Mouse (Mus musculus) hindbrain, embryonic 14.5 days (tissue): ENCODE measurements around the gene Zc3h18. TPM values are rescaled to one million over a fixed set of nuclear protein-coding genes. Genes with fewer than 3 reads are reported as not detected.
A peak's percentile ranks its signal among the peaks of the same experiment; 100 is the strongest.

ENCODE experiments used
- ATAC-seq: fragments of 200-750 bp; cut with Nextera tagmentation; 2 replicates; pipeline ENCODE4 v1.8.0; 2017; ENCODE audit warnings: moderate number of reproducible peaks, mild to moderate bottlenecking, moderate TSS enrichment, moderate library complexity; ENCODE audit not compliant: low FRiP score
- DNase-seq: peaks from one replicate; pipeline ENCODE4 v3.0.0-alpha.2; 2015; ENCODE audit warnings: low spot score
- H3K27ac ChIP-seq: fragments of 300-500 bp; sonication (generic); 2 replicates; pipeline ENCODE4 v1.5.1; 2014; ENCODE audit warnings: mild to moderate bottlenecking, moderate library complexity
- H3K27me3 ChIP-seq: fragments of 300-500 bp; sonication (generic); 2 replicates; pipeline ENCODE4 v1.6.1; 2014; ENCODE audit warnings: mild to moderate bottlenecking, low read length, mixed read lengths; ENCODE audit not compliant: control insufficient read depth, insufficient read depth
- H3K36me3 ChIP-seq: fragments of 300-500 bp; sonication (generic); replicated peaks from 2 replicates; pipeline ENCODE4 v1.6.1; 2014; ENCODE audit not compliant: control insufficient read depth, insufficient read depth
- H3K4me1 ChIP-seq: fragments of 300-500 bp; sonication (generic); replicated peaks from 2 replicates; pipeline ENCODE4 v1.6.1; 2014; ENCODE audit warnings: antibody characterized with exemption, low read length, mixed read lengths; ENCODE audit not compliant: control insufficient read depth, insufficient read depth
- H3K4me2 ChIP-seq: fragments of 300-500 bp; sonication (generic); replicated peaks from 2 replicates; pipeline ENCODE4 v1.6.1; 2014; ENCODE audit warnings: mild to moderate bottlenecking, moderate library complexity
- H3K4me3 ChIP-seq: fragments of 300-500 bp; sonication (generic); replicated peaks from 2 replicates; pipeline ENCODE4 v1.5.1; 2014; ENCODE audit warnings: mild to moderate bottlenecking, low read length
- H3K9ac ChIP-seq: fragments of 300-500 bp; sonication (generic); 2 replicates; pipeline ENCODE4 v1.6.1; 2014
- H3K9me3 ChIP-seq: fragments of 300-500 bp; sonication (generic); 2 replicates; pipeline ENCODE4 v1.6.1; 2016; ENCODE audit warnings: low read length; ENCODE audit not compliant: control insufficient read depth
- WGBS: fragments of 180-500 bp; shearing (Covaris S2); extraction: QIAGEN DNeasy Blood & Tissue Kit; methylation state at CpG from one replicate; pipeline ENCODE4 v1.1.7; 2014; 5-methylcytosine and 5-hydroxymethylcytosine counted together
- polyA plus RNA-seq: library from polyadenylated mRNA; unstranded; fragments of >200 nt; fragmentation: Nextera tagmentation; extraction: Ambion mirVana; gene quantifications from 2 replicates; pipeline ENCODE4 v1.2.1, GENCODE M21; 2014

Zc3h18 gene
- 22.9 and 23.4 TPM in 2 replicates for polyA plus RNA-seq

- H3K36me3 ChIP-seq: peaks cover 19% of the 10 kb centered on the region
- no peaks in the 10 kb centered on the region for H3K9me3 ChIP-seq
- peak within 1 kb of the TSS; percentile 74 for H3K9ac ChIP-seq
- H3K27me3 ChIP-seq: no peaks in the 10 kb centered on the region
- ATAC-seq (peak; percentile 94), DNase-seq (peak; percentile 100)
- peak within 1 kb of the TSS; percentile 91 for H3K27ac ChIP-seq
- H3K4me2 ChIP-seq: peak within 1 kb of the TSS; percentile 88
- peaks cover 19% of the 10 kb centered on the region for H3K4me1 ChIP-seq
- H3K4me3 ChIP-seq: peak within 1 kb of the TSS; percentile 78
- WGBS: under 1% methylated on average over 90 of the region's 107 CpGs
Measured at GRCm38 (mm10) chr8:122376365-122377231, at the start of gene Zc3h18. Gene Zc3h18, plus strand, starts transcription at chr8:122376609.

GRCm38 (mm10) chr8:122329072-122329471 is 47.3 kb upstream of the Zc3h18 start:
- ATAC-seq: no peak
- Histone ChIP-seq H3K9me3 (no peaks in the 10 kb centered on the region), H3K27ac (0 out of 2 replicates have a peak overlapping the region, but pooled peaks have one; percentile 23), H3K36me3 (no peaks in the 10 kb centered on the region), H3K4me1 (peaks cover 19% of the 10 kb centered on the region), H3K9ac (no peak overlapping the region), H3K4me2 (no peak overlapping the region), H3K4me3 (no peak overlapping the region), H3K27me3 (peaks cover 5% of the 10 kb centered on the region)
- WGBS: 74% methylated on average over 8 of the region's 8 CpGs
- DNase-seq: no peak

- H3K36me3 ChIP-seq: no peaks in the 10 kb centered on the region
- no peak overlapping the region for H3K4me3 ChIP-seq
- DNase-seq (no peak), ATAC-seq (no peak)
- H3K4me2 ChIP-seq: no peak overlapping the region
- H3K9ac ChIP-seq: no peak overlapping the region
- H3K27me3 ChIP-seq: peaks cover 11% of the 10 kb centered on the region
- 54% methylated on average over 22 of the region's 22 CpGs for WGBS
- peaks cover 15% of the 10 kb centered on the region for H3K4me1 ChIP-seq
- no peaks in the 10 kb centered on the region for H3K9me3 ChIP-seq
- 0 out of 2 replicates have a peak overlapping the region, but pooled peaks have one; percentile 23 for H3K27ac ChIP-seq
Measured at GRCm38 (mm10) chr8:122329553-122330239, 46.7 kb upstream of the Zc3h18 start.

GRCm38 (mm10) chr8:122330446-122331133 is 45.8 kb upstream of the Zc3h18 start:
- ATAC-seq (no peak), DNase-seq (no peak)
- peaks cover 15% of the 10 kb centered on the region for H3K4me1 ChIP-seq
- no peaks in the 10 kb centered on the region for H3K9me3 ChIP-seq
- H3K27me3 ChIP-seq: peaks cover 20% of the 10 kb centered on the region
- H3K9ac ChIP-seq: no peak overlapping the region
- H3K36me3 ChIP-seq: no peaks in the 10 kb centered on the region
- WGBS: 71% methylated on average over 12 of the region's 12 CpGs
- H3K4me3 ChIP-seq: no peak overlapping the region
- H3K4me2 ChIP-seq: no peak overlapping the region
- H3K27ac ChIP-seq: peak overlapping the region; percentile 47; the same call in 1 of the 2 replicates

GRCm38 (mm10) chr8:122331134-122331523 is 45.3 kb upstream of the Zc3h18 start:
- Histone ChIP-seq H3K27me3 (peaks cover 24% of the 10 kb centered on the region), H3K9me3 (no peaks in the 10 kb centered on the region), H3K4me3 (no peak overlapping the region), H3K9ac (no peak overlapping the region), H3K4me1 (peaks cover 14% of the 10 kb centered on the region; the same call in 1 of the 2 replicates), H3K27ac (0 out of 2 replicates have a peak overlapping the region, but pooled peaks have one; percentile 47), H3K36me3 (no peaks in the 10 kb centered on the region), H3K4me2 (no peak overlapping the region)
- no peak for ATAC-seq
- 64% methylated on average over 3 of the region's 3 CpGs for WGBS
- no peak for DNase-seq

GRCm38 (mm10) chr8:122332753-122333506 is 43.5 kb upstream of the Zc3h18 start:
- Histone ChIP-seq H3K27ac (no peak overlapping the region), H3K4me1 (peaks cover 20% of the 10 kb centered on the region; the same call in 1 of the 2 replicates), H3K9me3 (no peaks in the 10 kb centered on the region), H3K4me3 (no peak overlapping the region), H3K9ac (no peak overlapping the region), H3K36me3 (no peaks in the 10 kb centered on the region), H3K27me3 (peaks cover 40% of the 10 kb centered on the region), H3K4me2 (no peak overlapping the region)
- DNase-seq (peak; percentile 86), ATAC-seq (no peak)
- WGBS: 66% methylated on average over 6 of the region's 6 CpGs

- H3K4me2 ChIP-seq: no peak overlapping the region
- H3K9ac ChIP-seq: no peak overlapping the region
- peaks cover 20% of the 10 kb centered on the region; the same call in 1 of the 2 replicates for H3K4me1 ChIP-seq
- ATAC-seq (no peak), DNase-seq (no peak)
- no peak overlapping the region for H3K4me3 ChIP-seq
- 78% methylated on average over 7 of the region's 7 CpGs for WGBS
- H3K27me3 ChIP-seq: peaks cover 46% of the 10 kb centered on the region
- no peaks in the 10 kb centered on the region for H3K9me3 ChIP-seq
- no peak overlapping the region for H3K27ac ChIP-seq
- H3K36me3 ChIP-seq: no peaks in the 10 kb centered on the region
Measured at GRCm38 (mm10) chr8:122333531-122333930, 42.9 kb upstream of the Zc3h18 start.

GRCm38 (mm10) chr8:122334791-122335490 is 41.5 kb upstream of the Zc3h18 start:
- Histone ChIP-seq H3K27me3 (peaks cover 48% of the 10 kb centered on the region), H3K36me3 (no peaks in the 10 kb centered on the region), H3K9ac (no peak overlapping the region), H3K4me1 (0 out of 2 replicates have a peak, but pooled peaks cover 17% of the 10 kb centered on the region), H3K4me3 (peak overlapping the region; percentile 59; the same call in 1 of the 2 replicates), H3K4me2 (peak overlapping the region; percentile 87), H3K27ac (no peak overlapping the region), H3K9me3 (no peaks in the 10 kb centered on the region)
- ATAC-seq (no peak), DNase-seq (no peak)
- WGBS: 84% methylated on average over 13 of the region's 13 CpGs
